Mouse (Mus musculus) E14TG2a.4 (cell line): ENCODE measurements around the gene Cxcr1.

ENCODE experiments used
- H3K27me3 ChIP-seq: 2 replicates; pipeline ENCODE4 v1.6.1; 2014; ENCODE audit warnings: low read length, control low read depth; ENCODE audit not compliant: insufficient read depth
- H3K36me3 ChIP-seq: 2 replicates; pipeline ENCODE4 v1.6.1; 2014; ENCODE audit warnings: low read length, control low read depth; ENCODE audit not compliant: insufficient read depth
- H3K4me1 ChIP-seq: replicated peaks from 2 replicates; pipeline ENCODE4 v1.6.1; 2014; ENCODE audit warnings: low read depth, low read length, control low read depth
- H3K4me3 ChIP-seq: replicated peaks from 2 replicates; pipeline ENCODE4 v1.5.1; 2014; ENCODE audit warnings: mild to moderate bottlenecking, low read length
- H3K9me3 ChIP-seq: 2 replicates; pipeline ENCODE4 v1.6.1; 2014; ENCODE audit warnings: low read length, control low read depth
- CTCF ChIP-seq: conservative IDR thresholded peaks from 2 replicates; pipeline ENCODE4 v1.5.1; 2014; ENCODE audit warnings: low read length
- NANOG ChIP-seq: IDR thresholded peaks from 2 replicates; pipeline ENCODE4 v1.6.1; 2014; ENCODE audit warnings: borderline replicate concordance, low read length, mixed read lengths
- POU5F1 ChIP-seq: IDR thresholded peaks from 2 replicates; pipeline ENCODE4 v1.6.1; 2014; ENCODE audit warnings: low read length, borderline replicate concordance

Cxcr1 gene

DNA sequence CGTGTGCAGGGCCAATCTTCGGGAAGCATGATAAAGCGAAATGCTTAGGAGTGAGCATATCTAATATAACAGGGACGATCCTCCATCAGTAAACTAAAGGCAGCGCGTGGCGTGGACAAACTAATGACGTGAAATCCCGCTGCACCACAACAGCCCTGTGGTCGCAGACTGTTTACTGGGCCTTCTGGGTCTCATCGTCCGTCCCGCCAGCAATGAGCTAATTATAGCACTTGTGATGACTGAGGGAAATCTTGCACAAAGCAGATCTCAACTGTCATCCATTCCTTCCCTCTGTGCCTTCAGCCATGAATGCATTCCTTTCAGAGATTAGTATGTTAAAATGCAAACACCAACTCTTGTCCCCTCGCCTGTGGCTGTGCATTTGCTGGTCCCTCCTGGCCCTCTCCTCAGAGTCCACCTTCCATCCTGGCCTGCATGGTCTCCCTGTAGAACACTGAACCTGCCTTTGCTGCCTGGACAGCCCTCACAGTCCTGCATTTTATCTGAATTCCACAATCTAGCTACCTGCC, 38.0 kb downstream of the Cxcr1 start:
- no peaks in the 10 kb centered on the region for H3K36me3 ChIP-seq
- no peak for TF ChIP-seq NANOG
- no peak for TF ChIP-seq CTCF
- no peak for TF ChIP-seq POU5F1
- H3K9me3 ChIP-seq, result peaks cover 7% of the 10 kb centered on the region; the same call in 1 of the 2 replicates
- H3K27me3 ChIP-seq, result peaks cover 7% of the 10 kb centered on the region; the same call in 1 of the 2 replicates
- no peak overlapping the region for H3K4me3 ChIP-seq
- H3K4me1 ChIP-seq, result no peaks in the 10 kb centered on the region

GRCm38 (mm10) chr1:74155435-74156012, 38.9 kb downstream of the Cxcr1 start:
- TF ChIP-seq POU5F1, result no peak
- no peak for TF ChIP-seq NANOG
- TF ChIP-seq CTCF, result no peak
- peaks cover 5% of the 10 kb centered on the region; the same call in 1 of the 2 replicates for H3K27me3 ChIP-seq
- no peaks in the 10 kb centered on the region for H3K4me1 ChIP-seq
- no peak overlapping the region for H3K4me3 ChIP-seq
- no peaks in the 10 kb centered on the region for H3K36me3 ChIP-seq
- H3K9me3 ChIP-seq, result peaks cover 7% of the 10 kb centered on the region; the same call in 1 of the 2 replicates

GRCm38 (mm10) chr1:74153461-74154184, 40.8 kb downstream of the Cxcr1 start, which contains the start of gene Cxcr2:
Gene Cxcr2, plus strand, starts transcription at chr1:74153989.
- H3K4me1 ChIP-seq, result no peaks in the 10 kb centered on the region
- H3K9me3 ChIP-seq, result peaks cover 7% of the 10 kb centered on the region; the same call in 1 of the 2 replicates
- TF ChIP-seq NANOG (no peak), POU5F1 (no peak), CTCF (no peak)
- H3K4me3 ChIP-seq, result no peak within 1 kb of the TSS
- peaks cover 5% of the 10 kb centered on the region; the same call in 1 of the 2 replicates for H3K27me3 ChIP-seq
- no peaks in the 10 kb centered on the region for H3K36me3 ChIP-seq

DNA sequence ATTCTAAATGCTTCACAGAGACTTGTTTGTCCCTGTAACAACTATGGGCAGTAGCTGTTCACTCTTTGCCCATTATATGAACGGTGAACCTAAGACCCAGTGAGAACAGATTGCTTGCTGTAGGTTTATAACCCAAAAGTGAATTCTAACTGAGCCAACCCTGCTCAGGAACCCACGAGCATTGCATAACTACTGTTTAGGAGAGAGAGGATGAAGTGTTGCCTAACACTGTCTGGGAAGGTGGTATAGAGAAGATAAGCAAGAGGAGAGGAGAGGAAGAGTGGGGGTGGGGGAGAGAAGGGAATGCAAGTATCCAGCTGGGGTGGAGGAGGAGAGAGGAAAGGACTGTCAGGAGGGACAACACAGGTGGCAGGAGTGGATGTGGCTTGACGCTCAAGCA, 43.3 kb downstream of the Cxcr1 start:
- Histone ChIP-seq H3K9me3 (peaks cover 7% of the 10 kb centered on the region; the same call in 1 of the 2 replicates), H3K4me3 (no peak overlapping the region), H3K36me3 (no peaks in the 10 kb centered on the region), H3K27me3 (peaks cover 5% of the 10 kb centered on the region; the same call in 1 of the 2 replicates), H3K4me1 (no peaks in the 10 kb centered on the region)
- TF ChIP-seq NANOG (no peak), CTCF (no peak), POU5F1 (no peak)

DNA sequence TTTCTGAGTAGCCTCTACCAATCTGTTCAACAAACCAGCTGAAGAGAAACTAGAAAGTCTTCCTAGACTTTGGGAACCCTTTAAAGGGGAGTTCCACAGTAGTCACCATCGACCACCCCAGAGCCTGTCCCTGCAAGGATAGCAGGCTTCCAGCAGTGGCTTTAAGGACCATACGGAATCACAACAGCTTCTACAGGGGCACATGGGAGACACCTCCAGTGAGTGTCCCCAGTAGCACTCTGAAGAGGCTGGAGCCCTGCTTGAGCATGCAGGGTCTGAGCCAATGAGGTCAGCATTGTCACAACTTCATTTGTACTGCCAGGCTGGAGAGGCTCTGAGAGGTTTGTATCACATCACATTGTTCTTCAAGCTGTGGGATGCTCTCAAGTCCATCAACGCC, 44.3 kb downstream of the Cxcr1 start:
- H3K27me3 ChIP-seq, result peaks cover 5% of the 10 kb centered on the region; the same call in 1 of the 2 replicates
- H3K36me3 ChIP-seq, result no peaks in the 10 kb centered on the region
- H3K4me1 ChIP-seq, result no peaks in the 10 kb centered on the region
- peaks cover 7% of the 10 kb centered on the region; the same call in 1 of the 2 replicates for H3K9me3 ChIP-seq
- TF ChIP-seq NANOG, result no peak
- no peak for TF ChIP-seq CTCF
- no peak for TF ChIP-seq POU5F1
- H3K4me3 ChIP-seq, result no peak overlapping the region

- TF ChIP-seq NANOG (no peak), CTCF (no peak), POU5F1 (no peak)
- no peaks in the 10 kb centered on the region for H3K36me3 ChIP-seq
- no peaks in the 10 kb centered on the region for H3K4me1 ChIP-seq
- peaks cover 7% of the 10 kb centered on the region; the same call in 1 of the 2 replicates for H3K9me3 ChIP-seq
- peaks cover 5% of the 10 kb centered on the region; the same call in 1 of the 2 replicates for H3K27me3 ChIP-seq
- no peak overlapping the region for H3K4me3 ChIP-seq
Measured at GRCm38 (mm10) chr1:74149106-74149885, 45.1 kb downstream of the Cxcr1 start.
